Mouse (Mus musculus) spleen, adult 2 months (tissue): ENCODE measurements around the gene Pdzd11.

ENCODE experiments used
- CTCF ChIP-seq: fragments of 200-500 bp; IDR thresholded peaks from 2 replicates; pipeline ENCODE4 v1.5.1; 2011; ENCODE audit warnings: mild to moderate bottlenecking, inconsistent platforms; ENCODE audit not compliant: insufficient read depth, insufficient read length, insufficient replicate concordance; ENCODE audit errors: extremely low read depth
- POLR2A ChIP-seq: fragments of 200-500 bp; IDR thresholded peaks from 2 replicates; pipeline ENCODE4 v1.6.1; 2011; ENCODE audit warnings: low read depth, low read length, inconsistent platforms

DNA sequence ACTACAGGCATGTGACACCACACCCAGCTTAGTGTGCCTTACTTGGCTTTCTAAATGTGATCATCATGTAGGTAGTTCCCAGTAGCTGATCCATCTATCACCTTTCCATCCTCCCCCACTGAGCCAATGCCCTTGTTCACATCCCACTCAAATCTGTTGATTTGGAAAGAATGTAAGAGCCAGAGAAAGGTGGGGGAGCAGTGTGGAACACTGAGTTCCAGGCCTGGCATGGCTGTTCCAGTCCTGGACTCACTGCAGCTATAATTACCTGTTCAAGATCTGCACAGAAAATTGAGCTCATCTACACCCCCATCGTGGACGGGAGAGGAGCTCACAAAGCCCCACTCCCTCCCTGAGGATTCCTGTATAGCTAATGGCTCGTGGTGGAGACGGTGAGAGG lies 26.6 kb downstream of the Pdzd11 start:
- TF ChIP-seq CTCF (no peak), POLR2A (no peak)
